ENCODE assay signal across 8 mouse cellular contexts in the genomic region with DNA sequence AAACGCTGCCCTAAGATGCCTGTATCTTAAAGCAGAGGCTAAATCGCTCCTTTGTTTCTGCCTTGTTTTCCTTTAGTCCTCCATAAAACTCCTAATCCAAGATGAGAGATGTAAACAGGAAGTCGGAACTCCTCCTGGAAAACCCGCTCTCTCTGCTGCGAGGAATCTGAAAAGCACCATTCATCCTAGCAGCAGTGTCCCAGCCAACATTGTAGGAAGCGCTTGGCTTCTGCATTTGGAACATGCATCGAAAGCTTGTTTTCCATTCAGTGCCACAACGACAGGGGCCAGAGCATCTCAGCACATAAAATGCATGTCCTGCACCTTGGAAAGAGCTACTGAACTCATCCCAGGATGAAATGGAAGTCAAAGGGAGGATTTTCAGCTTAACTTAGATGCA.
DNase-seq lines count a peak whose midpoint lies in the region; ATAC-seq and TF ChIP-seq lines count a peak whose summit lies in the region.

No protein-coding gene starts in this region.

- TF ChIP-seq CTCF in heart, postnatal 0 days (IDR thresholded peaks at IDR 0.05; ENCODE audit: low read depth) = no peak

- ATAC-seq in hindbrain, embryonic 14.5 days (ENCODE audit: low FRiP score) = no peak
- peak; percentile 34; the same call in 1 of the 2 replicates for ATAC-seq in midbrain, embryonic 15.5 days (replicated peaks)
- no peak for ATAC-seq in midbrain, embryonic 13.5 days
- no peak for ATAC-seq in heart, postnatal 0 days (ENCODE audit: insufficient read depth, low read depth)
- no peak; the same call in 1 of the 2 replicates for ATAC-seq in neural tube, embryonic 15.5 days (ENCODE audit: low FRiP score)

- no peak overlapping the region for H3K9ac ChIP-seq in hindbrain, embryonic 14.5 days
- no peak overlapping the region for H3K9ac ChIP-seq in midbrain, embryonic 15.5 days
- no peak overlapping the region for H3K9ac ChIP-seq in midbrain, embryonic 13.5 days (replicated peaks)
- H3K9ac ChIP-seq in heart, postnatal 0 days (replicated peaks; ENCODE audit: low read depth, low read length) = no peak overlapping the region
- H3K9ac ChIP-seq in neural tube, embryonic 15.5 days (replicated peaks) = no peak overlapping the region

- H3K36me3 ChIP-seq in hindbrain, embryonic 14.5 days (replicated peaks; ENCODE audit: control insufficient read depth, insufficient read depth) = no peaks in the 10 kb centered on the region
- no peaks in the 10 kb centered on the region for H3K36me3 ChIP-seq in hindbrain, embryonic 10.5 days
- no peaks in the 10 kb centered on the region for H3K36me3 ChIP-seq in midbrain, embryonic 15.5 days (replicated peaks)
- H3K36me3 ChIP-seq in midbrain, embryonic 13.5 days = no peaks in the 10 kb centered on the region
- no peaks in the 10 kb centered on the region for H3K36me3 ChIP-seq in heart, postnatal 0 days (replicated peaks; ENCODE audit: control insufficient read depth, insufficient read depth, low read length)
- H3K36me3 ChIP-seq in neural tube, embryonic 15.5 days = no peaks in the 10 kb centered on the region

- H3K9me3 ChIP-seq in hindbrain, embryonic 14.5 days (ENCODE audit: control insufficient read depth, low read length) = no peaks in the 10 kb centered on the region
- H3K9me3 ChIP-seq in hindbrain, embryonic 10.5 days = no peaks in the 10 kb centered on the region
- no peaks in the 10 kb centered on the region for H3K9me3 ChIP-seq in midbrain, embryonic 15.5 days
- H3K9me3 ChIP-seq in midbrain, embryonic 13.5 days = no peaks in the 10 kb centered on the region
- no peaks in the 10 kb centered on the region for H3K9me3 ChIP-seq in heart, postnatal 0 days (replicated peaks; ENCODE audit: control insufficient read depth, low read length)
- no peaks in the 10 kb centered on the region for H3K9me3 ChIP-seq in neural tube, embryonic 15.5 days (replicated peaks)

- WGBS in hindbrain, embryonic 14.5 days = 33% methylated on average over 8 of the region's 8 CpGs
- 33% methylated on average over 8 of the region's 8 CpGs for WGBS in hindbrain, embryonic 10.5 days
- 31% methylated on average over 8 of the region's 8 CpGs for WGBS in midbrain, embryonic 15.5 days
- 31% methylated on average over 8 of the region's 8 CpGs for WGBS in midbrain, embryonic 13.5 days
- 33% methylated on average over 8 of the region's 8 CpGs for WGBS in heart, postnatal 0 days
- WGBS in neural tube, embryonic 15.5 days = 41% methylated on average over 8 of the region's 8 CpGs

- no peaks in the 10 kb centered on the region for H3K4me1 ChIP-seq in hindbrain, embryonic 14.5 days (replicated peaks; ENCODE audit: control insufficient read depth, insufficient read depth, low read length)
- H3K4me1 ChIP-seq in hindbrain, embryonic 10.5 days (replicated peaks) = no peaks in the 10 kb centered on the region
- peaks cover 3% of the 10 kb centered on the region; the same call in 1 of the 2 replicates for H3K4me1 ChIP-seq in midbrain, embryonic 15.5 days
- H3K4me1 ChIP-seq in midbrain, embryonic 13.5 days (replicated peaks) = 0 out of 2 replicates have a peak, but pooled peaks cover 3% of the 10 kb centered on the region
- H3K4me1 ChIP-seq in heart, postnatal 0 days (ENCODE audit: control insufficient read depth, insufficient read depth) = peaks cover 3% of the 10 kb centered on the region; the same call in 1 of the 2 replicates
- 0 out of 2 replicates have a peak, but pooled peaks cover 3% of the 10 kb centered on the region for H3K4me1 ChIP-seq in neural tube, embryonic 15.5 days

- peak overlapping the region; percentile 6; the same call in 1 of the 2 replicates for H3K4me2 ChIP-seq in hindbrain, embryonic 14.5 days (replicated peaks)
- no peak overlapping the region for H3K4me2 ChIP-seq in midbrain, embryonic 15.5 days
- H3K4me2 ChIP-seq in midbrain, embryonic 13.5 days (replicated peaks) = no peak overlapping the region
- peak overlapping the region; percentile 43 for H3K4me2 ChIP-seq in heart, postnatal 0 days (ENCODE audit: low read depth, low read length)
- peak overlapping the region; percentile 28; the same call in 1 of the 2 replicates for H3K4me2 ChIP-seq in neural tube, embryonic 15.5 days

- no peak for TF ChIP-seq EP300 in heart, postnatal 0 days (IDR thresholded peaks at IDR 0.05; ENCODE audit: low read depth)

- H3K27me3 ChIP-seq in hindbrain, embryonic 14.5 days (ENCODE audit: control insufficient read depth, insufficient read depth, low read length) = no peaks in the 10 kb centered on the region
- H3K27me3 ChIP-seq in hindbrain, embryonic 10.5 days (ENCODE audit: insufficient read depth, poor library complexity, severe bottlenecking) = no peaks in the 10 kb centered on the region
- H3K27me3 ChIP-seq in midbrain, embryonic 15.5 days (replicated peaks) = no peaks in the 10 kb centered on the region
- H3K27me3 ChIP-seq in midbrain, embryonic 13.5 days = no peaks in the 10 kb centered on the region
- no peaks in the 10 kb centered on the region for H3K27me3 ChIP-seq in heart, postnatal 0 days (ENCODE audit: control insufficient read depth, insufficient read depth, low read length)
- no peaks in the 10 kb centered on the region for H3K27me3 ChIP-seq in neural tube, embryonic 15.5 days (replicated peaks)

- no peak overlapping the region for H3K27ac ChIP-seq in hindbrain, embryonic 14.5 days
- no peak overlapping the region for H3K27ac ChIP-seq in hindbrain, embryonic 10.5 days
- H3K27ac ChIP-seq in midbrain, embryonic 15.5 days = no peak overlapping the region
- no peak overlapping the region for H3K27ac ChIP-seq in midbrain, embryonic 13.5 days
- H3K27ac ChIP-seq in heart, postnatal 0 days (ENCODE audit: low read depth) = no peak overlapping the region
- H3K27ac ChIP-seq in neural tube, embryonic 15.5 days (replicated peaks) = no peak overlapping the region

- DNase-seq in hindbrain, embryonic 14.5 days (ENCODE audit: low spot score) = no peak
- no peak for DNase-seq in hindbrain, embryonic 10.5 days (ENCODE audit: low spot score)
- DNase-seq in heart, postnatal 0 days (ENCODE audit: low spot score) = no peak
- no peak for DNase-seq in embryo, embryonic 9.5 days (ENCODE audit: extremely low spot score)
- no peak for DNase-seq in spleen, postnatal 10 days (ENCODE audit: low spot score in 2 of 2)

- no peak overlapping the region for H3K4me3 ChIP-seq in hindbrain, embryonic 14.5 days (replicated peaks; ENCODE audit: low read length)
- H3K4me3 ChIP-seq in hindbrain, embryonic 10.5 days = no peak overlapping the region
- no peak overlapping the region for H3K4me3 ChIP-seq in midbrain, embryonic 15.5 days
- H3K4me3 ChIP-seq in midbrain, embryonic 13.5 days (replicated peaks) = no peak overlapping the region
- no peak overlapping the region for H3K4me3 ChIP-seq in heart, postnatal 0 days (ENCODE audit: low read depth, low read length)
- H3K4me3 ChIP-seq in neural tube, embryonic 15.5 days (replicated peaks) = no peak overlapping the region

Comparison
In these comparisons a context has a peak if more than half of its experiments do, and no peak if none do; other contexts are left out.
1. H3K4me2 ChIP-seq: peak in hindbrain, embryonic 14.5 days (single experiment), heart, postnatal 0 days (single experiment) and neural tube, embryonic 15.5 days (single experiment); none in midbrain, embryonic 15.5 days (single experiment) and midbrain, embryonic 13.5 days (single experiment).